Mouse (Mus musculus): ENCODE measurements at regions not wholly inside any gene's neighbourhood (a gene's known extent, or its start where the extent isn't known, plus 50 kb on each side); places are given as distances from the start of the nearest gene placed in this dataset.

- TF ChIP-seq POLR2A (IDR thresholded peaks at IDR 0.05; ENCODE audit: control insufficient read depth, low read depth, low read length) (no peak), CTCF (IDR thresholded peaks at IDR 0.05; ENCODE audit: control insufficient read depth, insufficient read depth, insufficient replicate concordance, low read depth, low read length) (no peak)
Measured at GRCm38 (mm10) chr12:98069110-98069509, 190.1 kb downstream of the Galc start.

Data from testis, adult 2 months (tissue).